8 mouse cellular contexts compared by ENCODE assay signal in genomic region chr8:123253451-123254098, GRCm38 (mm10). TPM values are rescaled to one million over a fixed set of nuclear protein-coding genes. Genes with fewer than 3 reads are reported as not detected.
DNase-seq lines count a peak whose midpoint lies in the region; ATAC-seq and TF ChIP-seq lines count a peak whose summit lies in the region.

No protein-coding gene starts in this region.

- DNase-seq in heart, adult 2 months, result no peak
- DNase-seq in heart, postnatal 25 days (ENCODE audit: low spot score), result no peak
- DNase-seq in embryonic facial prominence, embryonic 10.5 days (ENCODE audit: low spot score), result no peak
- no peak for DNase-seq in cerebellum, adult 11-12 months
- no peak for DNase-seq in frontal cortex, postnatal 36 days (ENCODE audit: low spot score in 2 of 2)

- no peak for TF ChIP-seq EP300 in heart, adult 2 months (IDR thresholded peaks at IDR 0.05; ENCODE audit: insufficient read depth, low read depth, low read length)

- intact Hi-C loops in heart, adult 2 months (cut with DNase I), result loop anchor here (2.0 to 5.0 kb wide), 3 partner anchors 41 to 119 kb away; partner anchors contain the start of genes Chmp1a, Fanca, Spata33 and Tcf25
- intact Hi-C loops in heart, postnatal 25 days (cut with DNase I), result loop anchor here (5.0 kb wide), 1 partner anchor 41 kb away; the partner anchor contains the start of genes Chmp1a and Spata33

- no peak for TF ChIP-seq CTCF in heart, adult 2 months (IDR thresholded peaks at IDR 0.05)

- no peaks in the 10 kb centered on the region for H3K9me3 ChIP-seq in embryonic facial prominence, embryonic 10.5 days
- H3K9me3 ChIP-seq in kidney, embryonic 14.5 days (ENCODE audit: control insufficient read depth, low read length), result no peaks in the 10 kb centered on the region
- no peaks in the 10 kb centered on the region for H3K9me3 ChIP-seq in midbrain, embryonic 15.5 days

- peak; percentile 31; the same call in 1 of the 2 replicates for TF ChIP-seq POLR2A in heart, adult 2 months (IDR thresholded peaks at IDR 0.05; ENCODE audit: insufficient read depth, low read depth, low read length)

- H3K36me3 ChIP-seq in heart, adult 2 months (ENCODE audit: control insufficient read depth, insufficient read depth, low read length), result no peaks in the 10 kb centered on the region
- H3K36me3 ChIP-seq in embryonic facial prominence, embryonic 10.5 days (replicated peaks), result peaks cover 69% of the 10 kb centered on the region
- peaks cover 49% of the 10 kb centered on the region for H3K36me3 ChIP-seq in kidney, embryonic 14.5 days (ENCODE audit: control insufficient read depth, insufficient read depth, low read length)
- H3K36me3 ChIP-seq in midbrain, embryonic 15.5 days (replicated peaks), result peaks cover 46% of the 10 kb centered on the region

- H3K4me2 ChIP-seq in kidney, embryonic 14.5 days (replicated peaks; ENCODE audit: low read depth, low read length), result peak overlapping the region; percentile 95
- H3K4me2 ChIP-seq in midbrain, embryonic 15.5 days, result peak overlapping the region; percentile 95

- H3K27ac ChIP-seq in heart, adult 2 months, result peak overlapping the region; percentile 95
- H3K27ac ChIP-seq in embryonic facial prominence, embryonic 10.5 days (replicated peaks), result peak overlapping the region; percentile 96
- peak overlapping the region; percentile 80 for H3K27ac ChIP-seq in kidney, embryonic 14.5 days (ENCODE audit: low read depth, low read length)
- H3K27ac ChIP-seq in midbrain, embryonic 15.5 days, result peak overlapping the region; percentile 92

- no peaks in the 10 kb centered on the region for H3K27me3 ChIP-seq in heart, adult 2 months (ENCODE audit: control insufficient read depth, insufficient read depth, low read length)
- H3K27me3 ChIP-seq in embryonic facial prominence, embryonic 10.5 days (replicated peaks; ENCODE audit: low read depth, poor library complexity, severe bottlenecking), result no peaks in the 10 kb centered on the region
- no peaks in the 10 kb centered on the region for H3K27me3 ChIP-seq in kidney, embryonic 14.5 days (ENCODE audit: control insufficient read depth, insufficient read depth, low read length)
- H3K27me3 ChIP-seq in midbrain, embryonic 15.5 days (replicated peaks), result no peaks in the 10 kb centered on the region

- under 1% methylated on average over 40 of the region's 40 CpGs for WGBS in heart, adult 2 months
- whole genome bisulfite sequencing in embryonic facial prominence, embryonic 10.5 days, result under 1% methylated on average over 40 of the region's 40 CpGs
- WGBS in kidney, embryonic 14.5 days, result under 1% methylated on average over 39 of the region's 40 CpGs
- WGBS in midbrain, embryonic 15.5 days, result under 1% methylated on average over 40 of the region's 40 CpGs

- peak overlapping the region; percentile 98 for H3K9ac ChIP-seq in heart, adult 2 months (ENCODE audit: low read depth, low read length)
- peak overlapping the region; percentile 96 for H3K9ac ChIP-seq in kidney, embryonic 14.5 days (ENCODE audit: low read depth, low read length)
- H3K9ac ChIP-seq in midbrain, embryonic 15.5 days, result peak overlapping the region; percentile 99

- H3K4me1 ChIP-seq in heart, adult 2 months (ENCODE audit: control insufficient read depth, insufficient read depth, low read length), result peaks cover 3% of the 10 kb centered on the region
- peaks cover 49% of the 10 kb centered on the region for H3K4me1 ChIP-seq in embryonic facial prominence, embryonic 10.5 days
- peaks cover 19% of the 10 kb centered on the region for H3K4me1 ChIP-seq in kidney, embryonic 14.5 days (ENCODE audit: control insufficient read depth, insufficient read depth, low read length)
- H3K4me1 ChIP-seq in midbrain, embryonic 15.5 days, result peaks cover 34% of the 10 kb centered on the region

- H3K79me2 ChIP-seq in heart, adult 2 months (replicated peaks; ENCODE audit: control insufficient read depth, insufficient read depth, low read length), result no peaks in the 10 kb centered on the region

- H3K4me3 ChIP-seq in heart, adult 2 months, result peak overlapping the region; percentile 85
- H3K4me3 ChIP-seq in embryonic facial prominence, embryonic 10.5 days, result peak overlapping the region; percentile 95
- peak overlapping the region; percentile 98 for H3K4me3 ChIP-seq in kidney, embryonic 14.5 days (ENCODE audit: low read length)
- H3K4me3 ChIP-seq in midbrain, embryonic 15.5 days, result peak overlapping the region; percentile 93

- peak; percentile 19 for ATAC-seq in CD4-positive, CD25-positive, alpha-beta regulatory T cell, adult 4 months
- ATAC-seq in kidney, embryonic 14.5 days (ENCODE audit: low FRiP score, low TSS enrichment), result peak; percentile 60
- peak; percentile 57; the same call in 1 of the 2 replicates for ATAC-seq in midbrain, embryonic 15.5 days (replicated peaks)

RNA-seq across cellular contexts. Expression of gene Zfp276, which starts 0.4 kb away (rescaled TPM):
- 10 to 100 TPM in 1 of 2 experiments, 1 to 10 TPM in 1; 9.3 to 11.2 TPM for total RNA-seq in heart, adult 2 months (2021)
- polyA plus RNA-seq in heart, adult 2 months (2012; rRNA removed), result 16.1 and 20.5 TPM in 2 replicates
- 10 to 100 TPM; 11.9 to 12.1 TPM for total RNA-seq in heart, postnatal 25 days (2021)
- polyA plus RNA-seq in CD4-positive, CD25-positive, alpha-beta regulatory T cell, adult 4 months (2017; shearing (Covaris generic)), result 1 to 10 TPM; 5.1 to 7.3 TPM
- polyA plus RNA-seq in embryonic facial prominence, embryonic 10.5 days (2016; fragmentation: Nextera tagmentation; extraction: Ambion mirVana), result 29.4 and 31.1 TPM in 2 replicates
- polyA plus RNA-seq in kidney, embryonic 14.5 days (2014; fragmentation: Nextera tagmentation; extraction: Ambion mirVana), result 17.2 and 20.4 TPM in 2 replicates
- polyA plus RNA-seq in midbrain, embryonic 15.5 days (2015; fragmentation: Nextera tagmentation; extraction: Ambion mirVana), result 28.2 and 30.3 TPM in 2 replicates

RNA-seq across cellular contexts. Expression of gene Vps9d1, which starts 0.6 kb away (rescaled TPM):
- 10 to 100 TPM; 22.6 to 34.3 TPM for total RNA-seq in heart, adult 2 months (2021)
- 44.0 and 52.1 TPM in 2 replicates for polyA plus RNA-seq in heart, adult 2 months (2012; rRNA removed)
- 10 to 100 TPM; 29.9 to 31.2 TPM for total RNA-seq in heart, postnatal 25 days (2021)
- 10 to 100 TPM in 1 of 2 experiments, 1 to 10 TPM in 1; 9.1 to 10.1 TPM for polyA plus RNA-seq in CD4-positive, CD25-positive, alpha-beta regulatory T cell, adult 4 months (2017; shearing (Covaris generic))
- polyA plus RNA-seq in embryonic facial prominence, embryonic 10.5 days (2016; fragmentation: Nextera tagmentation; extraction: Ambion mirVana), result 22.2 and 25.1 TPM in 2 replicates
- 18.0 and 25.9 TPM in 2 replicates for polyA plus RNA-seq in kidney, embryonic 14.5 days (2014; fragmentation: Nextera tagmentation; extraction: Ambion mirVana)
- 66.6 and 69.9 TPM in 2 replicates for polyA plus RNA-seq in midbrain, embryonic 15.5 days (2015; fragmentation: Nextera tagmentation; extraction: Ambion mirVana)

RNA-seq across cellular contexts. Expression of gene Spata2l, which starts 17.5 kb away (rescaled TPM):
- total RNA-seq in heart, adult 2 months (2021), result 1 to 10 TPM; 6.0 to 7.5 TPM
- polyA plus RNA-seq in heart, adult 2 months (2012; rRNA removed), result 6.7 and 7.0 TPM in 2 replicates
- total RNA-seq in heart, postnatal 25 days (2021), result 1 to 10 TPM; 5.9 to 6.8 TPM
- polyA plus RNA-seq in CD4-positive, CD25-positive, alpha-beta regulatory T cell, adult 4 months (2017; shearing (Covaris generic)), result 1 to 10 TPM; 6.0 to 9.2 TPM
- 1.6 and 3.0 TPM in 2 replicates for polyA plus RNA-seq in embryonic facial prominence, embryonic 10.5 days (2016; fragmentation: Nextera tagmentation; extraction: Ambion mirVana)
- 2.2 and 3.2 TPM in 2 replicates for polyA plus RNA-seq in kidney, embryonic 14.5 days (2014; fragmentation: Nextera tagmentation; extraction: Ambion mirVana)
- 7.4 and 8.1 TPM in 2 replicates for polyA plus RNA-seq in midbrain, embryonic 15.5 days (2015; fragmentation: Nextera tagmentation; extraction: Ambion mirVana)

RNA-seq across cellular contexts. Expression of gene Cdk10, which starts 28.9 kb away (rescaled TPM):
- total RNA-seq in heart, adult 2 months (2021), result 10 to 100 TPM; 18.4 to 22.9 TPM
- 32.4 and 37.0 TPM in 2 replicates for polyA plus RNA-seq in heart, adult 2 months (2012; rRNA removed)
- total RNA-seq in heart, postnatal 25 days (2021), result 10 to 100 TPM; 22.7 to 24.3 TPM
- polyA plus RNA-seq in CD4-positive, CD25-positive, alpha-beta regulatory T cell, adult 4 months (2017; shearing (Covaris generic)), result 10 to 100 TPM; 21.0 to 32.5 TPM
- 35.1 and 36.4 TPM in 2 replicates for polyA plus RNA-seq in embryonic facial prominence, embryonic 10.5 days (2016; fragmentation: Nextera tagmentation; extraction: Ambion mirVana)
- 33.5 and 36.4 TPM in 2 replicates for polyA plus RNA-seq in kidney, embryonic 14.5 days (2014; fragmentation: Nextera tagmentation; extraction: Ambion mirVana)
- 52.6 and 55.0 TPM in 2 replicates for polyA plus RNA-seq in midbrain, embryonic 15.5 days (2015; fragmentation: Nextera tagmentation; extraction: Ambion mirVana)

RNA-seq across cellular contexts. Expression of gene Spata33, which starts 40.9 kb away (rescaled TPM):
- total RNA-seq in heart, adult 2 months (2021), result 10 to 100 TPM; 25.6 to 29.4 TPM
- 16.2 and 16.4 TPM in 2 replicates for polyA plus RNA-seq in heart, adult 2 months (2012; rRNA removed)
- total RNA-seq in heart, postnatal 25 days (2021), result 10 to 100 TPM; 30.2 to 30.6 TPM
- polyA plus RNA-seq in CD4-positive, CD25-positive, alpha-beta regulatory T cell, adult 4 months (2017; shearing (Covaris generic)), result not detected
- polyA plus RNA-seq in embryonic facial prominence, embryonic 10.5 days (2016; fragmentation: Nextera tagmentation; extraction: Ambion mirVana), result 5.4 and 5.9 TPM in 2 replicates
- 5.1 and 5.8 TPM in 2 replicates for polyA plus RNA-seq in kidney, embryonic 14.5 days (2014; fragmentation: Nextera tagmentation; extraction: Ambion mirVana)
- polyA plus RNA-seq in midbrain, embryonic 15.5 days (2015; fragmentation: Nextera tagmentation; extraction: Ambion mirVana), result 8.0 and 8.1 TPM in 2 replicates
